Mouse (Mus musculus): ENCODE measurements around the gene Tsnaxip1. TPM values are rescaled to one million over a fixed set of nuclear protein-coding genes. Genes with fewer than 3 reads are reported as not detected.
A peak's percentile ranks its signal among the peaks of the same experiment; 100 is the strongest.

The Tsnaxip1 gene
- polyA plus RNA-seq, 1 experiment from 2014 or later = 0.19 TPM

- 86% methylated on average over 6 of the region's 6 CpGs for WGBS (ENCODE audit: insufficient replicate concordance)
- Histone ChIP-seq H3K4me2 (no peak overlapping the region), H3K9me3 (replicated peaks) (no peaks in the 10 kb centered on the region), H3K4me1 (peaks cover 20% of the 10 kb centered on the region), H3K36me3 (peaks cover 94% of the 10 kb centered on the region), H3K27ac (no peak overlapping the region; the same call in 1 of the 2 replicates), H3K4me3 (no peak overlapping the region), H3K27me3 (replicated peaks) (no peaks in the 10 kb centered on the region), H3K9ac (no peak overlapping the region)
- ATAC-seq = no peak
Measured at GRCm38 (mm10) chr8:105874301-105874700, 46.8 kb downstream of the Tsnaxip1 start.

GRCm38 (mm10) chr8:105880754-105881520 lies 53.4 kb downstream of the Tsnaxip1 start, which contains the start of gene Edc4:
Gene Edc4 (plus strand): TSS chr8:105880881.
- peak; percentile 87 for ATAC-seq
- H3K9ac ChIP-seq = peak within 1 kb of the TSS; percentile 91
- peaks cover 60% of the 10 kb centered on the region for H3K36me3 ChIP-seq
- peak within 1 kb of the TSS; percentile 76 for H3K27ac ChIP-seq
- H3K4me2 ChIP-seq = peak within 1 kb of the TSS; percentile 85
- peaks cover 26% of the 10 kb centered on the region for H3K4me1 ChIP-seq
- H3K4me3 ChIP-seq = peak within 1 kb of the TSS; percentile 92
- WGBS (ENCODE audit: insufficient replicate concordance) = 1% methylated on average over 45 of the region's 45 CpGs
- H3K9me3 ChIP-seq (replicated peaks) = no peaks in the 10 kb centered on the region
- H3K27me3 ChIP-seq (replicated peaks) = no peaks in the 10 kb centered on the region

GRCm38 (mm10) chr8:105889756-105890465 lies 62.4 kb downstream of the Tsnaxip1 start:
- Histone ChIP-seq H3K9ac (no peak overlapping the region), H3K4me3 (no peak overlapping the region), H3K9me3 (replicated peaks) (no peaks in the 10 kb centered on the region), H3K27ac (no peak overlapping the region), H3K36me3 (peaks cover 98% of the 10 kb centered on the region), H3K27me3 (replicated peaks) (no peaks in the 10 kb centered on the region), H3K4me2 (no peak overlapping the region), H3K4me1 (peaks cover 6% of the 10 kb centered on the region)
- ATAC-seq = no peak
- 84% methylated on average over 12 of the region's 12 CpGs for WGBS (ENCODE audit: insufficient replicate concordance)

DNA sequence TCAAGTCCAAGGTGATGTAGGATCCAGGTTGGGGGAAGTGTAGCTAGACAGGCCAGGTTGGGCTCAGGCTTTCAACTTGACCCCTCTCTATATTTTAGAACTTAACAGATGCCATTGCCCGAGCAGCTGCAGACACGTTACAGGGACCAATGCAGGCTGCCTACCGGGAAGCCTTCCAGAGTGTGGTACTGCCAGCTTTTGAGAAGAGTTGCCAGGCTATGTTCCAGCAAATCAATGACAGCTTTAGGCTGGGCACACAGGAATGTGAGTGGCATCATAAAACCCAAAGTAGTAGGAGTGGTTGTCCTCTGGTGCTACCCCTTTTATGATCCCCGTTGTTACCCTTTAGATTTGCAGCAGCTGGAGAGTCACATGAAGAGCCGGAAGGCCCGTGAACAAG lies 63.3 kb downstream of the Tsnaxip1 start:
- ATAC-seq = no peak
- H3K36me3 ChIP-seq = peaks cover 88% of the 10 kb centered on the region

GRCm38 (mm10) chr8:105892432-105892831 lies 64.9 kb downstream of the Tsnaxip1 start:
- Histone ChIP-seq H3K9me3 (replicated peaks) (no peaks in the 10 kb centered on the region), H3K9ac (no peak overlapping the region), H3K27ac (no peak overlapping the region), H3K4me3 (no peak overlapping the region), H3K27me3 (replicated peaks) (no peaks in the 10 kb centered on the region), H3K4me1 (peaks cover 6% of the 10 kb centered on the region), H3K4me2 (no peak overlapping the region), H3K36me3 (peaks cover 72% of the 10 kb centered on the region)
- 79% methylated on average over 6 of the region's 6 CpGs for WGBS (ENCODE audit: insufficient replicate concordance)
- ATAC-seq = no peak

More for the DNA sequence above, 63.3 kb downstream of the Tsnaxip1 start:
- Histone ChIP-seq H3K27ac (no peak overlapping the region), H3K27me3 (replicated peaks) (no peaks in the 10 kb centered on the region), H3K9ac (no peak overlapping the region), H3K4me2 (no peak overlapping the region), H3K9me3 (replicated peaks) (no peaks in the 10 kb centered on the region), H3K4me1 (peaks cover 6% of the 10 kb centered on the region), H3K4me3 (no peak overlapping the region)
- 86% methylated on average over 6 of the region's 6 CpGs for WGBS (ENCODE audit: insufficient replicate concordance)

DNA sequence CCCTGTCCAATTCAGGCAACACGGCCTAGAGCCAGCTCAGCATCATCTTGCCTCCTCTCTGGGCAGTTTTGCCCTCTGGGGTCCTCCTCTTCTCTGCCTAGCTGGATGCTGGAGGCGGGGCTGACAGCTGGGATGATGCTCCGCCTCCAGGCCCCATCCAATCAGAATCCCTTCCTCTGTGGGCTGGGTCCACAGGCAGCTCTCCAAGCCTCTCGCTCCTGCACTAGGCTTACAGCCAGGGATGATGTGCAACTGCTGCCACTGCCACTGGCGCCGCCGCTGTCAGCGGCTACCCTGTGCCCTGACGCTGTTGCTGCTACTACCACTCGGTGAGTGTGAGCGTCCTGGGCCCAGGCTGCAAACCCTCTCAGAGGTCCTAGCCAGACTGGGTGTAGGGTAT lies 65.8 kb downstream of the Tsnaxip1 start, which contains the start of gene Nrn1l:
Gene Nrn1l, plus strand, starts transcription at position 229 of the 400 bp plus-strand sequence.
- no peaks in the 10 kb centered on the region for H3K9me3 ChIP-seq (replicated peaks)
- H3K27ac ChIP-seq = no peak within 1 kb of the TSS
- 31% methylated on average over 11 of the region's 11 CpGs for WGBS (ENCODE audit: insufficient replicate concordance)
- H3K9ac ChIP-seq = no peak within 1 kb of the TSS
- H3K4me3 ChIP-seq = no peak within 1 kb of the TSS
- peaks cover 63% of the 10 kb centered on the region for H3K36me3 ChIP-seq
- peaks cover 6% of the 10 kb centered on the region for H3K4me1 ChIP-seq
- no peak within 1 kb of the TSS for H3K4me2 ChIP-seq
- no peaks in the 10 kb centered on the region for H3K27me3 ChIP-seq (replicated peaks)
- peak; percentile 65; the same call in 1 of the 2 replicates for ATAC-seq

Other genes starting within 250 kb of the Tsnaxip1 start
- 14.1 and 14.5 TPM in 2 replicates for gene Ripor1, start 222.5 kb upstream of the Tsnaxip1 start, polyA plus RNA-seq (2016; fragmentation: Nextera tagmentation; extraction: Ambion mirVana)
- 89.0 and 93.5 TPM in 2 replicates for gene Ctcf, start 191.2 kb upstream of the Tsnaxip1 start, polyA plus RNA-seq (2016; fragmentation: Nextera tagmentation; extraction: Ambion mirVana)
- 0.22 TPM in 1 of 2 replicates, not detected in the other for gene Agrp, start 190.3 kb upstream of the Tsnaxip1 start, polyA plus RNA-seq (2016; fragmentation: Nextera tagmentation; extraction: Ambion mirVana)
- gene Carmil2, start 141.5 kb upstream of the Tsnaxip1 start, polyA plus RNA-seq (2016; fragmentation: Nextera tagmentation; extraction: Ambion mirVana) = 0.86 TPM in 2 replicates
- gene Acd, start 126.6 kb upstream of the Tsnaxip1 start, polyA plus RNA-seq (2016; fragmentation: Nextera tagmentation; extraction: Ambion mirVana) = 32.3 and 34.1 TPM in 2 replicates
- 9.2 and 10.8 TPM in 2 replicates for gene Pard6a, start 126.6 kb upstream of the Tsnaxip1 start, polyA plus RNA-seq (2016; fragmentation: Nextera tagmentation; extraction: Ambion mirVana)
- 0.23 TPM in 1 of 2 replicates, not detected in the other for gene 4933405L10Rik, start 120.1 kb upstream of the Tsnaxip1 start, polyA plus RNA-seq (2016; fragmentation: Nextera tagmentation; extraction: Ambion mirVana)
- gene Enkd1, start 119.5 kb upstream of the Tsnaxip1 start, polyA plus RNA-seq (2016; fragmentation: Nextera tagmentation; extraction: Ambion mirVana) = 11.2 and 12.4 TPM in 2 replicates
- gene Gfod2, start 69.1 kb upstream of the Tsnaxip1 start, polyA plus RNA-seq (2016; fragmentation: Nextera tagmentation; extraction: Ambion mirVana) = 4.5 and 5.1 TPM in 2 replicates
- gene Ranbp10, start 381 bp upstream of the Tsnaxip1 start, polyA plus RNA-seq (2016; fragmentation: Nextera tagmentation; extraction: Ambion mirVana) = 37.7 and 37.8 TPM in 2 replicates
- gene Cenpt, start 25.5 kb downstream of the Tsnaxip1 start, polyA plus RNA-seq (2016; fragmentation: Nextera tagmentation; extraction: Ambion mirVana) = 29.0 and 29.2 TPM in 2 replicates
- gene Thap11, start 27.4 kb downstream of the Tsnaxip1 start, polyA plus RNA-seq (2016; fragmentation: Nextera tagmentation; extraction: Ambion mirVana) = 53.0 and 53.2 TPM in 2 replicates
- 180 and 183 TPM in 2 replicates for gene Nutf2, start 32.8 kb downstream of the Tsnaxip1 start, polyA plus RNA-seq (2016; fragmentation: Nextera tagmentation; extraction: Ambion mirVana)
- gene Edc4, start 53.1 kb downstream of the Tsnaxip1 start, polyA plus RNA-seq (2016; fragmentation: Nextera tagmentation; extraction: Ambion mirVana) = 30.1 and 30.9 TPM in 2 replicates
- 0.29 TPM in 1 of 2 replicates, not detected in the other for gene Nrn1l, start 65.8 kb downstream of the Tsnaxip1 start, polyA plus RNA-seq (2016; fragmentation: Nextera tagmentation; extraction: Ambion mirVana)
- 13.1 and 14.3 TPM in 2 replicates for gene Pskh1, start 72.7 kb downstream of the Tsnaxip1 start, polyA plus RNA-seq (2016; fragmentation: Nextera tagmentation; extraction: Ambion mirVana)
- 0.94 and 1.0 TPM in 2 replicates for gene Ctrl, start 106.1 kb downstream of the Tsnaxip1 start, polyA plus RNA-seq (2016; fragmentation: Nextera tagmentation; extraction: Ambion mirVana)
- gene Psmb10, start 110.7 kb downstream of the Tsnaxip1 start, polyA plus RNA-seq (2016; fragmentation: Nextera tagmentation; extraction: Ambion mirVana) = 77.2 and 84.6 TPM in 2 replicates
- 26.3 and 29.2 TPM in 2 replicates for gene Lcat, start 115.7 kb downstream of the Tsnaxip1 start, polyA plus RNA-seq (2016; fragmentation: Nextera tagmentation; extraction: Ambion mirVana)
- gene Slc12a4, start 138.4 kb downstream of the Tsnaxip1 start, polyA plus RNA-seq (2016; fragmentation: Nextera tagmentation; extraction: Ambion mirVana) = 18.2 and 18.6 TPM in 2 replicates
- gene Dpep3, start 151.7 kb downstream of the Tsnaxip1 start, polyA plus RNA-seq (2016; fragmentation: Nextera tagmentation; extraction: Ambion mirVana) = not detected in 2 replicates
- 16.0 and 16.5 TPM in 2 replicates for gene Dus2, start 163.6 kb downstream of the Tsnaxip1 start, polyA plus RNA-seq (2016; fragmentation: Nextera tagmentation; extraction: Ambion mirVana)
- not detected in 2 replicates for gene Dpep2nb, start 178.2 kb downstream of the Tsnaxip1 start, polyA plus RNA-seq (2016; fragmentation: Nextera tagmentation; extraction: Ambion mirVana)
- gene Ddx28, start 184.2 kb downstream of the Tsnaxip1 start, polyA plus RNA-seq (2016; fragmentation: Nextera tagmentation; extraction: Ambion mirVana) = 14.7 TPM in 2 replicates
- gene Nfatc3, start 231.1 kb downstream of the Tsnaxip1 start, polyA plus RNA-seq (2016; fragmentation: Nextera tagmentation; extraction: Ambion mirVana) = 5.0 and 5.8 TPM in 2 replicates